Mouse (Mus musculus) forebrain, embryonic 14.5 days (tissue): ENCODE data around the gene Foxp1. TPM values are rescaled to one million over a fixed set of nuclear protein-coding genes. Genes with fewer than 3 reads are reported as not detected.
A peak's percentile ranks its signal among the peaks of the same experiment; 100 is the strongest.

Source experiments
- ATAC-seq: fragments of 200-750 bp; cut with Nextera tagmentation; 2 replicates; pipeline ENCODE4 v1.8.0; 2017; ENCODE audit warnings: mild to moderate bottlenecking, moderate library complexity
- DNase-seq: peaks from one replicate; pipeline ENCODE4 v3.0.0-alpha.2; 2015; ENCODE audit warnings: low spot score
- H3K27ac ChIP-seq: fragments of 300-500 bp; sonication (generic); 2 replicates; pipeline ENCODE4 v1.5.1; 2014; ENCODE audit warnings: low read depth, mild to moderate bottlenecking, control low read depth, low read length, moderate library complexity
- H3K27me3 ChIP-seq: fragments of 300-500 bp; sonication (generic); replicated peaks from 2 replicates; pipeline ENCODE4 v1.6.1; 2014; ENCODE audit warnings: low read length, control low read depth, mixed read lengths; ENCODE audit not compliant: control insufficient read depth, insufficient read depth
- H3K36me3 ChIP-seq: fragments of 300-500 bp; sonication (generic); 2 replicates; pipeline ENCODE4 v1.6.1; 2014; ENCODE audit warnings: low read length, control low read depth; ENCODE audit not compliant: control insufficient read depth, insufficient read depth
- H3K4me1 ChIP-seq: fragments of 300-500 bp; sonication (generic); 2 replicates; pipeline ENCODE4 v1.6.1; 2014; ENCODE audit warnings: antibody characterized with exemption, low read length, control low read depth; ENCODE audit not compliant: control insufficient read depth, insufficient read depth
- H3K4me2 ChIP-seq: fragments of 300-500 bp; sonication (generic); 2 replicates; pipeline ENCODE4 v1.6.1; 2014; ENCODE audit warnings: mild to moderate bottlenecking, control low read depth, low read length
- H3K4me3 ChIP-seq: fragments of 300-500 bp; sonication (generic); 2 replicates; pipeline ENCODE4 v1.5.1; 2014; ENCODE audit warnings: low read depth, low read length, control low read depth
- H3K9ac ChIP-seq: fragments of 300-500 bp; sonication (generic); 2 replicates; pipeline ENCODE4 v1.6.1; 2014; ENCODE audit warnings: mild to moderate bottlenecking, low read length, control low read depth, moderate library complexity
- H3K9me3 ChIP-seq: fragments of 300-500 bp; sonication (generic); replicated peaks from 2 replicates; pipeline ENCODE4 v1.6.1; 2016; ENCODE audit warnings: low read length, control low read depth, mixed read lengths; ENCODE audit not compliant: control insufficient read depth
- WGBS: fragments of 180-500 bp; shearing (Covaris S2); extraction: QIAGEN DNeasy Blood & Tissue Kit; methylation state at CpG from one replicate; pipeline ENCODE4 v1.1.7; 2014; 5-methylcytosine and 5-hydroxymethylcytosine counted together
- polyA plus RNA-seq: library from polyadenylated mRNA; unstranded; fragments of >200 nt; fragmentation: Nextera tagmentation; extraction: Ambion mirVana; gene quantifications from 2 replicates; pipeline ENCODE4 v1.2.1, GENCODE M21; 2014

The Foxp1 gene
- polyA plus RNA-seq, 1 experiment from 2014 or later: 63.3 TPM

GRCm38 (mm10) chr6:99466354-99466753, 56.2 kb downstream of the Foxp1 start:
- H3K36me3 ChIP-seq: no peaks in the 10 kb centered on the region
- no peaks in the 10 kb centered on the region for H3K9me3 ChIP-seq
- WGBS: 89% methylated on average over 8 of the region's 8 CpGs
- ATAC-seq (no peak), DNase-seq (no peak)
- H3K4me2 ChIP-seq: no peak overlapping the region
- H3K9ac ChIP-seq: no peak overlapping the region
- H3K4me3 ChIP-seq: no peak overlapping the region
- H3K4me1 ChIP-seq: peaks cover 16% of the 10 kb centered on the region
- no peak overlapping the region for H3K27ac ChIP-seq
- H3K27me3 ChIP-seq: no peaks in the 10 kb centered on the region

- Histone ChIP-seq H3K27me3 (no peaks in the 10 kb centered on the region), H3K27ac (peak overlapping the region; percentile 60; the same call in 1 of the 2 replicates), H3K4me3 (no peak overlapping the region), H3K4me2 (no peak overlapping the region), H3K9ac (no peak overlapping the region), H3K9me3 (no peaks in the 10 kb centered on the region), H3K36me3 (no peaks in the 10 kb centered on the region), H3K4me1 (peaks cover 9% of the 10 kb centered on the region)
- WGBS: 49% methylated on average over 4 of the region's 4 CpGs
- ATAC-seq (peak; percentile 79), DNase-seq (peak; percentile 71)
Observed at GRCm38 (mm10) chr6:99464449-99464848, 58.1 kb downstream of the Foxp1 start.

GRCm38 (mm10) chr6:99463906-99464305, 58.6 kb downstream of the Foxp1 start:
- Histone ChIP-seq H3K27ac (peak overlapping the region; percentile 60; the same call in 1 of the 2 replicates), H3K4me3 (no peak overlapping the region), H3K36me3 (no peaks in the 10 kb centered on the region), H3K9ac (no peak overlapping the region), H3K27me3 (no peaks in the 10 kb centered on the region), H3K9me3 (no peaks in the 10 kb centered on the region), H3K4me2 (no peak overlapping the region), H3K4me1 (peaks cover 9% of the 10 kb centered on the region)
- DNase-seq (peak; percentile 39), ATAC-seq (no peak)
- 69% methylated on average over 7 of the region's 7 CpGs for WGBS

- Histone ChIP-seq H3K4me1 (no peaks in the 10 kb centered on the region), H3K27me3 (no peaks in the 10 kb centered on the region), H3K4me3 (no peak overlapping the region), H3K4me2 (no peak overlapping the region), H3K36me3 (no peaks in the 10 kb centered on the region), H3K9me3 (no peaks in the 10 kb centered on the region), H3K9ac (no peak overlapping the region), H3K27ac (no peak overlapping the region)
- ATAC-seq (no peak), DNase-seq (no peak)
- WGBS: 94% methylated on average over 4 of the region's 4 CpGs
Observed at GRCm38 (mm10) chr6:99458775-99459174, 63.7 kb downstream of the Foxp1 start.

- H3K4me2 ChIP-seq: no peak overlapping the region
- DNase-seq (no peak), ATAC-seq (no peak)
- no peaks in the 10 kb centered on the region for H3K4me1 ChIP-seq
- 93% methylated on average over 7 of the region's 7 CpGs for WGBS
- no peak overlapping the region for H3K4me3 ChIP-seq
- H3K9me3 ChIP-seq: no peaks in the 10 kb centered on the region
- H3K27ac ChIP-seq: no peak overlapping the region
- no peaks in the 10 kb centered on the region for H3K27me3 ChIP-seq
- no peaks in the 10 kb centered on the region for H3K36me3 ChIP-seq
- no peak overlapping the region for H3K9ac ChIP-seq
Observed at GRCm38 (mm10) chr6:99453763-99454520, 68.6 kb downstream of the Foxp1 start.

GRCm38 (mm10) chr6:99452638-99453185, 69.8 kb downstream of the Foxp1 start:
- no peak overlapping the region for H3K9ac ChIP-seq
- H3K4me2 ChIP-seq: no peak overlapping the region
- H3K4me3 ChIP-seq: no peak overlapping the region
- no peaks in the 10 kb centered on the region for H3K9me3 ChIP-seq
- DNase-seq (no peak), ATAC-seq (no peak)
- WGBS: 59% methylated on average over 2 of the region's 2 CpGs
- H3K27ac ChIP-seq: no peak overlapping the region
- no peaks in the 10 kb centered on the region for H3K27me3 ChIP-seq
- H3K36me3 ChIP-seq: no peaks in the 10 kb centered on the region
- H3K4me1 ChIP-seq: no peaks in the 10 kb centered on the region

GRCm38 (mm10) chr6:99451479-99451878, 71.0 kb downstream of the Foxp1 start:
- no peak for DNase-seq
- WGBS: 49% methylated on average over 11 of the region's 11 CpGs

GRCm38 (mm10) chr6:99447447-99447846, 75.1 kb downstream of the Foxp1 start:
- WGBS: 88% methylated on average over 4 of the region's 4 CpGs
- H3K27ac ChIP-seq: no peak overlapping the region
- H3K27me3 ChIP-seq: no peaks in the 10 kb centered on the region

More at GRCm38 (mm10) chr6:99451479-99451878, 71.0 kb downstream of the Foxp1 start:
- Histone ChIP-seq H3K36me3 (no peaks in the 10 kb centered on the region), H3K4me1 (no peaks in the 10 kb centered on the region), H3K9ac (no peak overlapping the region), H3K4me2 (no peak overlapping the region), H3K9me3 (no peaks in the 10 kb centered on the region), H3K27me3 (no peaks in the 10 kb centered on the region), H3K4me3 (no peak overlapping the region), H3K27ac (no peak overlapping the region)
- ATAC-seq: no peak

GRCm38 (mm10) chr6:99446801-99447415, 75.6 kb downstream of the Foxp1 start:
- WGBS: 93% methylated on average over 12 of the region's 12 CpGs
- Histone ChIP-seq H3K4me3 (no peak overlapping the region), H3K4me1 (no peaks in the 10 kb centered on the region)

More at GRCm38 (mm10) chr6:99447447-99447846, 75.1 kb downstream of the Foxp1 start:
- no peaks in the 10 kb centered on the region for H3K36me3 ChIP-seq
- ATAC-seq: no peak
- no peaks in the 10 kb centered on the region for H3K4me1 ChIP-seq
- no peaks in the 10 kb centered on the region for H3K9me3 ChIP-seq
- DNase-seq: no peak
- H3K4me3 ChIP-seq: no peak overlapping the region
- H3K4me2 ChIP-seq: no peak overlapping the region
- H3K9ac ChIP-seq: no peak overlapping the region

More at GRCm38 (mm10) chr6:99446801-99447415, 75.6 kb downstream of the Foxp1 start:
- H3K9me3 ChIP-seq: no peaks in the 10 kb centered on the region
- no peaks in the 10 kb centered on the region for H3K36me3 ChIP-seq
- H3K27me3 ChIP-seq: no peaks in the 10 kb centered on the region
- DNase-seq: no peak
- no peak overlapping the region for H3K4me2 ChIP-seq
- no peak overlapping the region for H3K9ac ChIP-seq
- no peak overlapping the region for H3K27ac ChIP-seq
- no peak for ATAC-seq
